Mouse (Mus musculus) midbrain, embryonic 16.5 days (tissue): Measurements from ENCODE around the gene Pde6c. TPM values are rescaled to one million over a fixed set of nuclear protein-coding genes. Genes with fewer than 3 reads are reported as not detected.

Source experiments
- ATAC-seq: fragments of 200-750 bp; cut with Nextera tagmentation; 2 replicates; pipeline ENCODE4 v1.8.0; 2017; ENCODE audit warnings: moderate TSS enrichment
- H3K27ac ChIP-seq: fragments of 300-500 bp; sonication (generic); 2 replicates; pipeline ENCODE4 v1.5.1; 2014; ENCODE audit warnings: mild to moderate bottlenecking, low read length, mixed read lengths
- H3K27me3 ChIP-seq: fragments of 300-500 bp; sonication (generic); 2 replicates; pipeline ENCODE4 v1.6.1; 2014; ENCODE audit warnings: low read depth, low read length, mixed read lengths; ENCODE audit not compliant: control insufficient read depth, insufficient read depth
- H3K36me3 ChIP-seq: fragments of 300-500 bp; sonication (generic); 2 replicates; pipeline ENCODE4 v1.6.1; 2014; ENCODE audit warnings: mild to moderate bottlenecking, low read length, moderate library complexity, mixed read lengths; ENCODE audit not compliant: control insufficient read depth, insufficient read depth
- H3K4me1 ChIP-seq: fragments of 300-500 bp; sonication (generic); 2 replicates; pipeline ENCODE4 v1.6.1; 2014; ENCODE audit warnings: mild to moderate bottlenecking, low read length, mixed read lengths; ENCODE audit not compliant: control insufficient read depth, insufficient read depth
- H3K4me2 ChIP-seq: fragments of 300-500 bp; sonication (generic); 2 replicates; pipeline ENCODE4 v1.6.1; 2014; ENCODE audit warnings: mild to moderate bottlenecking, low read length, mixed read lengths
- H3K4me3 ChIP-seq: fragments of 300-500 bp; sonication (generic); 2 replicates; pipeline ENCODE4 v1.5.1; 2014; ENCODE audit warnings: low read depth, mild to moderate bottlenecking, low read length, moderate library complexity, mixed read lengths
- H3K9ac ChIP-seq: fragments of 300-500 bp; sonication (generic); 2 replicates; pipeline ENCODE4 v1.6.1; 2014; ENCODE audit warnings: low read depth, low read length, mixed read lengths
- H3K9me3 ChIP-seq: fragments of 300-500 bp; sonication (generic); replicated peaks from 2 replicates; pipeline ENCODE4 v1.6.1; 2014; ENCODE audit warnings: mild to moderate bottlenecking, low read length, mixed read lengths; ENCODE audit not compliant: control insufficient read depth, poor library complexity, severe bottlenecking
- WGBS: fragments of 180-500 bp; shearing (Covaris S2); extraction: QIAGEN DNeasy Blood & Tissue Kit; methylation state at CpG from one replicate; pipeline ENCODE4 v1.1.7; 2014; 5-methylcytosine and 5-hydroxymethylcytosine counted together
- polyA plus RNA-seq: library from polyadenylated mRNA; unstranded; fragments of >200 nt; fragmentation: Nextera tagmentation; extraction: Ambion mirVana; gene quantifications from 2 replicates; pipeline ENCODE4 v1.2.1, GENCODE M21; 2015

The Pde6c gene
- polyA plus RNA-seq, 1 experiment from 2014 or later, result not detected

DNA sequence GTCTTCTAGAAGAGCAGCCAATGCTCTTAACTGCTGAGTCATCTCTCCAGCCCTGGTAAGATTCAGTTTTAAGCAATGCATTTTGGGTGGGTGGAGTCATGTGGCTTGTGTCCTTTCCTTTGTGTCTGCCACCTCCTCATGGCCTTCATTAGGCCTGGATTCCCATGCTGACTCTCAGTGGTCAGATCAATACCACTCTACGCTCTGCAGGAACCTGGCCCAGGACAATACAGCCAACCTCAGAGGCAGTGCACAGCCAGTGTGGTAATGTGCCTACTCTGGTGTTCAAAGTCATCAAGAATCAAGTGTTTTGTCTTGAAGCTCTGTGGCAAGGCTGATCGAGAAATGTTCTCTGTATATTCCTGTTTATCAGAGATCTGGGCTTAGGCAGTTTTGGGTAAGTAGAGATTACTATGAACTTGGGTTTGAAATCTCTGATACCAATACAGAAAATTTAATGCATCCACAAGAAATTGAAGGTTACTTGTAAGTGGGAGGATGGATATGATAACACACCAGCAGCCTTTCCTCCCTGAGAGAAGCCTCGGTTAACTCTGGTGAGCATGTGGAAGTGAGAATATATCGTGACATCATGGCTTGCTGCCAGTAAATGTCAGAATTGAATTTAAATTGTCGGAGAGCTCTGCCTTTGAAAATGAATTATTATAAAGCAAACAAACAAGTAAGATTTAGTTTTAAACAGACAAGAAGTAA lies 54.2 kb downstream of the Pde6c start:
- 90% methylated on average over 5 of the region's 5 CpGs for WGBS
- Histone ChIP-seq H3K9me3 (no peaks in the 10 kb centered on the region), H3K4me2 (no peak overlapping the region), H3K27me3 (no peaks in the 10 kb centered on the region), H3K27ac (no peak overlapping the region), H3K4me3 (no peak overlapping the region), H3K9ac (no peak overlapping the region), H3K4me1 (no peaks in the 10 kb centered on the region), H3K36me3 (no peaks in the 10 kb centered on the region)
- ATAC-seq, result no peak

DNA sequence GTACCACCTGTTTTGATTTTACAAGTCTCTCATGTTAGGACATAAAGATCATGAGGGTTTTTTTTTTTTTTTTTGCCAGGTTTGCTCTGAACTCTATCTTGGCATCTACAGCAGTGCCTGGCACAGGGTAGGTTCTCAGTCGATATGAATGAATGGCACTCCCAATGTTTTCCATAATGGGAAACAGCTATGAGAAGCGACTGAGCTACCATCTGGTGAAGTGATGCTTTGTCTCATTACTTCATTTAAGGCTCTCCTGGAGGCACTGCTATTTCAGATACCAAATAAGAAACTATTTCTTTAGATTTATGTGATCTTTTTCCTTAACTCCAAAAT lies 54.7 kb downstream of the Pde6c start:
- Histone ChIP-seq H3K4me3 (no peak overlapping the region), H3K9ac (no peak overlapping the region), H3K27me3 (no peaks in the 10 kb centered on the region), H3K4me1 (no peaks in the 10 kb centered on the region), H3K27ac (no peak overlapping the region), H3K36me3 (no peaks in the 10 kb centered on the region), H3K9me3 (no peaks in the 10 kb centered on the region), H3K4me2 (no peak overlapping the region)
- no peak for ATAC-seq
- 89% methylated on average over 2 of the region's 2 CpGs for WGBS

DNA sequence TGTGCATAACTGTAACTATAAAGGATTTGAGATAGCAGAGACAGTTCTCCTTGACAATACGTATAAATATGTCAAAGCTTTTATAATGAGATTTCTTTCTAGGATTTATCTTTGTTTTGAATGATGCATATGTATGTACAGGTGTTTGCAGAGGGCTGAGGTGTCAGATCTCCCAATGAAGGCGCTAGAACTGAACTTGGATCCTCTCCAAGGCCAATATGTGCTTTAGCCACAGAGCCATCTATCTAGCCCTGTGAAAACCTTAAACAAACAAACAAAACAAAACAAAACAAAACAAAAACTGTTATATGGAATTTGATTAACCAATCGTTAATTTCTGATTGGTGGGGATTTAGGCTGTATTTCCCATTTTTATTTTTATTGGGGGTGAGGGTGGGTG lies 58.0 kb downstream of the Pde6c start:
- Histone ChIP-seq H3K9me3 (no peaks in the 10 kb centered on the region), H3K4me2 (no peak overlapping the region), H3K27me3 (no peaks in the 10 kb centered on the region), H3K4me1 (no peaks in the 10 kb centered on the region), H3K9ac (no peak overlapping the region), H3K36me3 (peaks cover 4% of the 10 kb centered on the region; the same call in 1 of the 2 replicates), H3K27ac (no peak overlapping the region), H3K4me3 (no peak overlapping the region)
- no peak for ATAC-seq
- WGBS, result 89% methylated on average over 3 of the region's 3 CpGs

DNA sequence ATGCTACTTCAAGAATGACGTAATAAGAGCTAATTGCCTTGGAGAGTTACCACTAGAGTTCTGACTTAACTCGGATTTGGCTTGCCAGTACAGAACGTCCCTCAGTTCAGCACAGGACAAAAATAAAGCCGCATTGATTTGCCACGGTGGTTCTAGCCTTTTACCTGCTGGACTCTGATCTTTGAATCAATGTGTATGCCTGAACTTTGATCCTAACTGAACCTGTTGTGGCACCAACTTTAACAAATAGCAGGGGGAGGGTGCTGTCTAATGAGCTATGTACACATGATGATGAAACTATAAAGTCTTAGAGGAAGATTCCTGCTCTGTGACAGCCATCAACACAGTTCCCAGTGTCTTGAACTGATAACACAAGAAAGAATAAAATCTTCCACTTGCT lies 58.9 kb downstream of the Pde6c start:
- no peak overlapping the region for H3K4me3 ChIP-seq
- H3K9ac ChIP-seq, result no peak overlapping the region
- H3K27ac ChIP-seq, result no peak overlapping the region
- no peaks in the 10 kb centered on the region for H3K27me3 ChIP-seq
- H3K4me1 ChIP-seq, result no peaks in the 10 kb centered on the region
- H3K4me2 ChIP-seq, result no peak overlapping the region
- no peak for ATAC-seq
- WGBS, result 78% methylated on average over 5 of the region's 5 CpGs
- peaks cover 4% of the 10 kb centered on the region; the same call in 1 of the 2 replicates for H3K36me3 ChIP-seq
- no peaks in the 10 kb centered on the region for H3K9me3 ChIP-seq

DNA sequence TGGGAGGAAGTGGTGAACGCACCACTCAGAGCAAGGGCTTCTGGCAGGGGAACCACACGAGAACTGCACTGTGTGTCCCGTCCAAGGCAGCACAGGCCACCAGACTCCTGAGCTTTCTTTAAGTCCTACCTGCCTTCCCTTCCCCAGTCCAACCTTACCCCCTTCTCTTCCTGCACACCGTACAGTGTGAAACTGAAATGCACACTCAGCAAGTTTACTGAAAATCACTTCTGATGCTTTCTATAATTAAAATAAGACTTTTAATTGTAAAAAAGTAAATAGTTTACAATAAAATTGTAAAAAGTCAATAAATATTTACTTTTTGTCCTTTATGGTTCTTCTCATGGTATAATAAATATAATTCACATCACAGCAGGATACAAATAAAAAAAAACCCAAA lies 62.7 kb downstream of the Pde6c start:
- Histone ChIP-seq H3K4me3 (no peak overlapping the region), H3K4me1 (no peaks in the 10 kb centered on the region), H3K36me3 (peaks cover 4% of the 10 kb centered on the region; the same call in 1 of the 2 replicates), H3K27me3 (no peaks in the 10 kb centered on the region), H3K27ac (no peak overlapping the region), H3K9me3 (no peaks in the 10 kb centered on the region), H3K9ac (no peak overlapping the region), H3K4me2 (no peak overlapping the region)
- no peak for ATAC-seq
- WGBS, result 95% methylated on average over 4 of the region's 4 CpGs

DNA sequence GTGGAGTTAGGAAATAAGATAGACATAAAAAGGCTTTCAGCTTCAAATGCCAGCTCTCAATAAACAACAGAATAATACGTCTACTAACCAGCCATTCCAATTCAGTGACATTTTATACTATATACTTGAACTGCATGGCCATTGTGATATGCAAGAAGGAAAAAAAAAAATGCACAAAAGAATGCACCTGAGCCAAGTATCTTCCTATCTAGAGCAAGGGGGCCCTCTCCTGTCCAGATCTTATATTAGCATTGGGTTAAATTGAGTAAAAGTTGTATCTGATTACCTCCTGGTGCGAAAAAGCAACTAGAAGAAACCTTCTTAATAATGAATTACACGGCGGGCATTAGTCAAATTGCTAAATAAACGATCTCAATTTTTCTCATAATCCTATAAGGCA lies 66.2 kb downstream of the Pde6c start:
- 91% methylated on average over 5 of the region's 5 CpGs for WGBS
- H3K4me2 ChIP-seq, result no peak overlapping the region
- no peak for ATAC-seq

DNA sequence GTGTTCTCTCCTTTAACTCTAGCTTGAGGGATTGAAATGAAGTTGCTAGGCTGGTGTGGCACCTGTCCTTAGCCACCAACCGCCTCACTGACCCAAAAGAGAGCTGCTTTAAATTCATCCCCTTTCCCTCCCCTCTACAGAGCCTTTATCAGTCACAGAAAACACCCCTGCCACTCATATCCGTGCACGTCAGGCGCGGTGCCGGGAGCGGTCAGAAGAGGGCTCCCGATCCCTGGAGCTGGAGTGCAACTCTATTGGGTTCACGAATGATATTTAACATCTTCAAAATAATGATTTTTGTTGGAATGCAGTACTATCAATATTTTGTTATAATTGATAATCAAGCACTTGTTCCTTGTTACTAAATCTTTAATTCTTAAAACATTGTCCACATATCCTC lies 74.1 kb downstream of the Pde6c start:
- H3K36me3 ChIP-seq, result peaks cover 4% of the 10 kb centered on the region; the same call in 1 of the 2 replicates
- H3K4me2 ChIP-seq, result no peak overlapping the region

More for the DNA sequence above, 66.2 kb downstream of the Pde6c start:
- H3K27me3 ChIP-seq, result no peaks in the 10 kb centered on the region
- H3K4me3 ChIP-seq, result no peak overlapping the region
- H3K36me3 ChIP-seq, result peaks cover 8% of the 10 kb centered on the region
- H3K4me1 ChIP-seq, result no peaks in the 10 kb centered on the region
- no peak overlapping the region for H3K9ac ChIP-seq
- no peak overlapping the region for H3K27ac ChIP-seq
- no peaks in the 10 kb centered on the region for H3K9me3 ChIP-seq

DNA sequence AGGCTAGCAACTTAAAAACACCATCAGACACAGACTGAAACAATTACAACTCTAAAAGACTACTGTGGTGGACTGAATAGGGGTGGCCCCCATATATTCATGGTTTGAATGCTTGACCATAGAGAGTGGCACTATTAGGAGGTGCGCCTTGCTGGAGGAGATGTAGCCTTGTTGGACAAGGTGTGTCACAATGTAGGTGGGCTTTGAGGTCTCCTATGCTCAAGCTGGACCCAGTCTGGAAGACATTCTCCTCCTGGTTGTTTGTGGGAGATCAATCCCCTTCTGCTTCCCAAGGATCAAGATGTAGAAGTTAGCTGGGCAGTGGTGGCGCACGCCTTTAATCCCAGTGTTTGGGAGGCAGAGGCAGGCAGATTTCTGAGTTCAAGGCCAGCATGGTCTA lies 85.1 kb downstream of the Pde6c start:
- H3K4me3 ChIP-seq, result no peak overlapping the region
- no peak overlapping the region for H3K9ac ChIP-seq
- H3K36me3 ChIP-seq, result peaks cover 6% of the 10 kb centered on the region; the same call in 1 of the 2 replicates
- no peaks in the 10 kb centered on the region for H3K4me1 ChIP-seq
- no peak for ATAC-seq
- H3K27me3 ChIP-seq, result no peaks in the 10 kb centered on the region
- WGBS, result 97% methylated on average over 3 of the region's 3 CpGs
- no peaks in the 10 kb centered on the region for H3K9me3 ChIP-seq
- no peak overlapping the region for H3K27ac ChIP-seq
- H3K4me2 ChIP-seq, result no peak overlapping the region

More for the DNA sequence above, 74.1 kb downstream of the Pde6c start:
- no peak overlapping the region for H3K4me3 ChIP-seq
- no peaks in the 10 kb centered on the region for H3K4me1 ChIP-seq
- ATAC-seq, result 0 out of 2 replicates have a peak, but pooled peaks have one; percentile 67
- H3K9ac ChIP-seq, result no peak overlapping the region
- WGBS, result 45% methylated on average over 9 of the region's 9 CpGs
- no peaks in the 10 kb centered on the region for H3K27me3 ChIP-seq
- no peaks in the 10 kb centered on the region for H3K9me3 ChIP-seq
- H3K27ac ChIP-seq, result no peak overlapping the region

DNA sequence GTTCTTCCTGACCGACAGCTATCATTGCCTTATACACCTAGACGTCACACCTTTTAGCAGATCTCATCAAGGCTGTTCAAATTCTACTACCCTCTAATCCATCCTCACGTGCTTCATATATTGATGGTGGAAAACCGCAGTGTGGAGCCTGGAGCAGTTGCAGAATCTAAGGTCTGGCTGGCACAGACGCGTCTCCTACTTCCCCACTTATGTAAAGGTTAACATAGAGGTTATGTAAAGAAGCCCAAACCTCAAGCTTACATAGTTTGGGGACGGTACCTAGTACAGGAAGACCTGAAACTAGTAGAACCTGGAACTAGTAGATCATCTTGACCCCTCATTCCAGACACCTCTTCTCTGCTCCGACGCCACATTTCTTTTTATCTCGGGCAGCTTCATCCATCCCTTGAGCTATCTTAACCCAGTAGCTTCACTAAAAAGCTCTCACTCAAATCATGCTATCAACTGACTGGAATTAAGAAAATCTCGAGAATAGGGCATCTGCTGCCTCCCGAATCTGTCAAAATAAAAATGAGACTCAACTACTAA lies 90.8 kb downstream of the Pde6c start:
- Histone ChIP-seq H3K4me1 (peaks cover 6% of the 10 kb centered on the region; the same call in 1 of the 2 replicates), H3K4me3 (peak overlapping the region; percentile 51), H3K9ac (peak overlapping the region; percentile 64), H3K9me3 (no peaks in the 10 kb centered on the region), H3K27me3 (no peaks in the 10 kb centered on the region), H3K36me3 (peaks cover 2% of the 10 kb centered on the region; the same call in 1 of the 2 replicates), H3K4me2 (peak overlapping the region; percentile 68), H3K27ac (peak overlapping the region; percentile 96)
- 11% methylated on average over 12 of the region's 12 CpGs for WGBS
- peak; percentile 46 for ATAC-seq
